Mouse (Mus musculus) kidney, embryonic 14.5 days (tissue): ENCODE data around the gene Srrd. TPM values are rescaled to one million over a fixed set of nuclear protein-coding genes. Genes with fewer than 3 reads are reported as not detected.
A peak's percentile ranks its signal among the peaks of the same experiment; 100 is the strongest.

Source experiments
- ATAC-seq: fragments of 200-750 bp; cut with Nextera tagmentation; 2 replicates; pipeline ENCODE4 v1.8.0; 2017; ENCODE audit warnings: moderate number of reproducible peaks, mild to moderate bottlenecking, moderate TSS enrichment, moderate library complexity; ENCODE audit not compliant: low FRiP score, low TSS enrichment
- H3K27ac ChIP-seq: fragments of 300-500 bp; sonication (generic); 2 replicates; pipeline ENCODE4 v1.5.1; 2014; ENCODE audit warnings: low read depth, mild to moderate bottlenecking, low read length, moderate library complexity, mixed read lengths
- H3K27me3 ChIP-seq: fragments of 300-500 bp; sonication (generic); 2 replicates; pipeline ENCODE4 v1.6.1; 2014; ENCODE audit warnings: mild to moderate bottlenecking, low read length; ENCODE audit not compliant: control insufficient read depth, insufficient read depth
- H3K36me3 ChIP-seq: fragments of 300-500 bp; sonication (generic); 2 replicates; pipeline ENCODE4 v1.6.1; 2014; ENCODE audit warnings: low read length, mixed read lengths; ENCODE audit not compliant: control insufficient read depth, insufficient read depth
- H3K4me1 ChIP-seq: fragments of 300-500 bp; sonication (generic); 2 replicates; pipeline ENCODE4 v1.6.1; 2014; ENCODE audit warnings: low read length, mixed read lengths; ENCODE audit not compliant: control insufficient read depth, insufficient read depth
- H3K4me2 ChIP-seq: fragments of 300-500 bp; sonication (generic); replicated peaks from 2 replicates; pipeline ENCODE4 v1.6.1; 2014; ENCODE audit warnings: low read depth, mild to moderate bottlenecking, low read length
- H3K4me3 ChIP-seq: fragments of 300-500 bp; sonication (generic); 2 replicates; pipeline ENCODE4 v1.5.1; 2014; ENCODE audit warnings: mild to moderate bottlenecking, low read length
- H3K9ac ChIP-seq: fragments of 300-500 bp; sonication (generic); 2 replicates; pipeline ENCODE4 v1.6.1; 2014; ENCODE audit warnings: low read depth, mild to moderate bottlenecking, low read length, moderate library complexity
- H3K9me3 ChIP-seq: fragments of 300-500 bp; sonication (generic); 2 replicates; pipeline ENCODE4 v1.6.1; 2016; ENCODE audit warnings: low read length; ENCODE audit not compliant: control insufficient read depth
- WGBS: fragments of 180-500 bp; shearing (Covaris S2); extraction: QIAGEN DNeasy Blood & Tissue Kit; methylation state at CpG from one replicate; pipeline ENCODE4 v1.1.7; 2014; 5-methylcytosine and 5-hydroxymethylcytosine counted together
- polyA plus RNA-seq: library from polyadenylated mRNA; unstranded; fragments of >200 nt; fragmentation: Nextera tagmentation; extraction: Ambion mirVana; gene quantifications from 2 replicates; pipeline ENCODE4 v1.2.1, GENCODE M21; 2014

Gene Srrd
- polyA plus RNA-seq, 1 experiment from 2014 or later: 47.0 TPM

GRCm38 (mm10) chr5:112317328-112317727 is 25.5 kb downstream of the Srrd start:
- 64% methylated on average over 5 of the region's 5 CpGs for WGBS
- Histone ChIP-seq H3K9me3 (no peaks in the 10 kb centered on the region), H3K36me3 (peaks cover 24% of the 10 kb centered on the region), H3K27ac (no peak overlapping the region), H3K4me3 (no peak overlapping the region), H3K9ac (no peak overlapping the region), H3K4me2 (no peak overlapping the region), H3K4me1 (no peaks in the 10 kb centered on the region), H3K27me3 (no peaks in the 10 kb centered on the region)
- ATAC-seq: no peak

DNA sequence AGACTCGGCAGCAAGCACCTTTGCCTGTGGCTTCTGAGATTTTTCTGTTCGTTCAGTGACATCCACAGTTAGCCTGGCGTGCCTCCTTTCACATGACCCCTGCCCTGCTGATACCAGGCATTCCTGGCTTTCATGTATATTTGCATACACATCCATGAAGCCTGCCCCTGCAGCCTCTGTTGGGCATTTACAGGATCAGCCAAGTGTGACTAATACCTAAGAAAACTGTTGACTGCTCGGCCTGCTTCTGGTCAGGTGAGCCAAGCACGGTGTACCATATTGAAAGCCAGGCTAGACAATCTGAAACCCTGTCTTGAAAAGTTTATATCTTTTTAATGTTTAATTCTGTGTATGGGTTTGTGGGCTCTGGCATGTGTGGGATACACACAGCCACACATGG is 26.4 kb downstream of the Srrd start:
- H3K27ac ChIP-seq: no peak overlapping the region
- H3K4me3 ChIP-seq: no peak overlapping the region
- no peaks in the 10 kb centered on the region for H3K27me3 ChIP-seq
- 0 out of 2 replicates have a peak, but pooled peaks have one; percentile 44 for ATAC-seq
- peaks cover 30% of the 10 kb centered on the region for H3K36me3 ChIP-seq
- no peak overlapping the region for H3K4me2 ChIP-seq
- no peak overlapping the region for H3K9ac ChIP-seq
- H3K4me1 ChIP-seq: no peaks in the 10 kb centered on the region
- 75% methylated on average over 5 of the region's 5 CpGs for WGBS
- H3K9me3 ChIP-seq: no peaks in the 10 kb centered on the region

DNA sequence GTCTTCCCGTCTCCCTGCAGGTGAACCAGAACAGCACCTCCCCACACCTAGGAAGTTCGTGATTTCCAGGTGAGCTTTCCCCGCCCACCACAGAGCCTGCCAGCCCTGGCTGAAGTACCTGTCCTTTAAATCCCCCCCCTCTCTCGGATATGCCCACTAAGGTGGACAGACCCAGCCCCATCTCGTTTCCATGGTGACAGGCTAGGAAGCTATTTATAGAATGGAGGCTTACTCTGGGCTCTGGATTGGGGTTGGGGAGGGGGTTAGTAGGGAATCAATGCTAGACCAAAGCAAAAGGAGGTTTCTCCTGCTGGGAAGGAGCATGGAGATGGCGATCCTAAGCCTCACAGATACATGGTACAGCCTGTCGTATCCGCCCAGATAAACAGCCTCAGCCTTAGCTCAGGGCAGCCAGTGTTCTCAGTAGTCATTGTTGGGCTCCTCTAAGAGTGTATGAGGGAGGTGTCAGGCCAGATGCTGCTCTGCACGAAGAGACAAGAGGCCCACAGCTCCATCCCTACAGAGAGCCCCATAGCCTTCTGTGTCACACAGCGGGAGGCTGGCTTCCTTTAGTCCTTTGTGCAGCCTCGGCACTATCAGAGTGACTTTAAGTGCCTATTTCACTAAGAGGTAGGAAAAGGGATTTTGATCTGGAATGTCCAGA is 29.5 kb downstream of the Srrd start:
- no peak for ATAC-seq
- peaks cover 54% of the 10 kb centered on the region for H3K36me3 ChIP-seq
- 83% methylated on average over 11 of the region's 11 CpGs for WGBS

GRCm38 (mm10) chr5:112305842-112306241 is 37.0 kb downstream of the Srrd start:
- 79% methylated on average over 5 of the region's 5 CpGs for WGBS
- H3K4me1 ChIP-seq: no peaks in the 10 kb centered on the region
- ATAC-seq: no peak
- no peak overlapping the region for H3K4me3 ChIP-seq
- peaks cover 43% of the 10 kb centered on the region for H3K36me3 ChIP-seq
- no peak overlapping the region for H3K9ac ChIP-seq
- H3K9me3 ChIP-seq: no peaks in the 10 kb centered on the region
- H3K27ac ChIP-seq: no peak overlapping the region
- no peak overlapping the region for H3K4me2 ChIP-seq
- H3K27me3 ChIP-seq: no peaks in the 10 kb centered on the region

More for the DNA sequence above, 29.5 kb downstream of the Srrd start:
- H3K9me3 ChIP-seq: no peaks in the 10 kb centered on the region
- H3K4me1 ChIP-seq: no peaks in the 10 kb centered on the region
- no peak overlapping the region for H3K9ac ChIP-seq
- H3K4me3 ChIP-seq: no peak overlapping the region
- no peaks in the 10 kb centered on the region for H3K27me3 ChIP-seq
- H3K4me2 ChIP-seq: no peak overlapping the region
- no peak overlapping the region for H3K27ac ChIP-seq

DNA sequence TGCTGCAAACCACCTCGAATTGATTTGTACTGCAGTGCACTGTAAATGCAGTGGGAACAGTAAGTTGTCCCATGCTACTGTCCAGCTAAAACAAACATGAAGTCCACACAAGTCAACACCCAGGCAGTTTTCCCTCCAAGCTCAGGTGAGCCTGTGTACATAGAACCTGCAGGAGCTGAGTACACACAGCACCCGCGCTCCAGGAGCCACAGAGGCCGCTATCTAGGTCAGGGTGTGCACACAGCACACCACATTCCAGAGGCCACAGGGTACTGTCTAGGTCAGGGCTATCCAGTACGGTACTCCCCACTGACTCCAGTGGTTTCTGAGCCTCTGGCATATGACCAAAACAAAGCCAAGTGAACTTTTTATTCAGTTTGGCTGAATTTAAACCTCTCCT is 40.5 kb downstream of the Srrd start:
- Histone ChIP-seq H3K9ac (no peak overlapping the region), H3K27me3 (no peaks in the 10 kb centered on the region), H3K4me1 (0 out of 2 replicates have a peak, but pooled peaks cover 6% of the 10 kb centered on the region), H3K4me2 (no peak overlapping the region), H3K4me3 (no peak overlapping the region), H3K9me3 (no peaks in the 10 kb centered on the region), H3K27ac (no peak overlapping the region), H3K36me3 (peaks cover 15% of the 10 kb centered on the region)
- ATAC-seq: no peak
- WGBS: 83% methylated on average over 5 of the region's 5 CpGs

- ATAC-seq: no peak
- no peak overlapping the region for H3K27ac ChIP-seq
- no peak overlapping the region for H3K9ac ChIP-seq
- no peaks in the 10 kb centered on the region for H3K27me3 ChIP-seq
- H3K4me1 ChIP-seq: 0 out of 2 replicates have a peak, but pooled peaks cover 6% of the 10 kb centered on the region
- H3K36me3 ChIP-seq: peaks cover 9% of the 10 kb centered on the region
- no peak overlapping the region for H3K4me2 ChIP-seq
- no peak overlapping the region for H3K4me3 ChIP-seq
- 87% methylated on average over 4 of the region's 4 CpGs for WGBS
- no peaks in the 10 kb centered on the region for H3K9me3 ChIP-seq
These were observed 41.1 kb downstream of the Srrd start for GRCm38 (mm10) chr5:112301694-112302093.

GRCm38 (mm10) chr5:112300721-112301308 is 42.0 kb downstream of the Srrd start:
- no peak overlapping the region for H3K4me2 ChIP-seq
- H3K36me3 ChIP-seq: peaks cover 8% of the 10 kb centered on the region; the same call in 1 of the 2 replicates
- H3K27ac ChIP-seq: no peak overlapping the region
- ATAC-seq: no peak
- 90% methylated on average over 6 of the region's 6 CpGs for WGBS
- no peak overlapping the region for H3K4me3 ChIP-seq
- no peak overlapping the region for H3K9ac ChIP-seq
- 0 out of 2 replicates have a peak, but pooled peaks cover 6% of the 10 kb centered on the region for H3K4me1 ChIP-seq
- no peaks in the 10 kb centered on the region for H3K27me3 ChIP-seq
- no peaks in the 10 kb centered on the region for H3K9me3 ChIP-seq

GRCm38 (mm10) chr5:112300112-112300511 is 42.7 kb downstream of the Srrd start:
- no peak for ATAC-seq
- H3K9ac ChIP-seq: no peak overlapping the region
- no peaks in the 10 kb centered on the region for H3K9me3 ChIP-seq
- no peak overlapping the region for H3K4me2 ChIP-seq
- H3K36me3 ChIP-seq: peaks cover 2% of the 10 kb centered on the region; the same call in 1 of the 2 replicates
- H3K4me3 ChIP-seq: no peak overlapping the region
- H3K27me3 ChIP-seq: no peaks in the 10 kb centered on the region
- 0 out of 2 replicates have a peak, but pooled peaks cover 6% of the 10 kb centered on the region for H3K4me1 ChIP-seq
- no peak overlapping the region for H3K27ac ChIP-seq
- WGBS: 90% methylated on average over 2 of the region's 2 CpGs

DNA sequence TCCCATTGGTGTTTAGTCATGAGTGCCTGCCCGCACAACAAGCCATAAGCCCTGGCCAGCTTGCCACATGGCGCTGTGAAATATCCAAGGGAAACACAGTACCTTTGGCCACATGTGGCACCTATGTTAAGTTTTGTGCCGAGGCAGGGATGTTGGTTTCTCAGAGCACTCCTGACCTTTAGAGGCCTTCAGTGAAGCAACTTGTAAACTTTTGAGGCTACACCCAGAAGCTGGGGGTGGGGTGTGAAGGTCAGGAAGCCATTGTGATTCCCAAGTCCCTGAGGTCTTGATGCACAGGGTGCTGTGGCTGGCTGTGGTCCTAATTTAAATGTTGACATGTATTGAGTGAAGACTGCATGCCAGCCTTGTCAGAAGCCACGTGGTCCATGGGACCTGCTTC is 43.4 kb downstream of the Srrd start:
- H3K4me3 ChIP-seq: no peak overlapping the region
- H3K27ac ChIP-seq: no peak overlapping the region

More for the DNA sequence above, 43.4 kb downstream of the Srrd start:
- ATAC-seq: no peak
- Histone ChIP-seq H3K4me2 (no peak overlapping the region), H3K9ac (no peak overlapping the region), H3K36me3 (no peaks in the 10 kb centered on the region; the same call in 1 of the 2 replicates), H3K27me3 (no peaks in the 10 kb centered on the region), H3K9me3 (no peaks in the 10 kb centered on the region), H3K4me1 (peaks cover 12% of the 10 kb centered on the region; the same call in 1 of the 2 replicates)
- 79% methylated on average over 4 of the region's 4 CpGs for WGBS
